Mouse (Mus musculus) bone marrow, adult 2 months (tissue): ENCODE measurements around the gene Dnpep. TPM values are rescaled to one million over a fixed set of nuclear protein-coding genes. Genes with fewer than 3 reads are reported as not detected.

ENCODE experiments used
- H3K27ac ChIP-seq: fragments of 200-500 bp; 2 replicates; pipeline ENCODE4 v1.5.1; 2012; ENCODE audit warnings: low read depth, mild to moderate bottlenecking, control low read depth, inconsistent platforms, low read length; ENCODE audit not compliant: control insufficient read depth, poor library complexity, insufficient read depth
- H3K4me1 ChIP-seq: fragments of 200-500 bp; 2 replicates; pipeline ENCODE4 v1.6.1; 2011; ENCODE audit warnings: low read length; ENCODE audit not compliant: control insufficient read depth, insufficient read depth
- H3K4me3 ChIP-seq: fragments of 200-500 bp; replicated peaks from 2 replicates; pipeline ENCODE3; 2011; ENCODE audit warnings: mild to moderate bottlenecking, low read depth, low read length, control low read depth; ENCODE audit not compliant: control insufficient read depth
- CTCF ChIP-seq: fragments of 200-500 bp; IDR thresholded peaks from 2 replicates; pipeline ENCODE4 v1.5.1; 2011; ENCODE audit warnings: low read length, control low read depth; ENCODE audit not compliant: control insufficient read depth, insufficient read depth
- POLR2A ChIP-seq: fragments of 200-500 bp; IDR thresholded peaks from 2 replicates; pipeline ENCODE4 v1.6.1; 2011; ENCODE audit warnings: low read depth, mild to moderate bottlenecking, control low read depth, low read length, borderline replicate concordance; ENCODE audit not compliant: control insufficient read depth
- WGBS: fragments of 180-500 bp; shearing (Covaris S2); methylation state at CpG from one replicate; pipeline ENCODE4 v1.1.7; 2018; 5-methylcytosine and 5-hydroxymethylcytosine counted together
- polyA plus RNA-seq: library from polyadenylated mRNA; stranded (reverse); fragments of >200 nt; gene quantifications from 2 replicates; pipeline ENCODE4 v1.2.4, GENCODE M21; 2011; ENCODE audit warnings: low replicate concordance; ENCODE audit not compliant: missing spikeins, insufficient read depth, insufficient read length

The Dnpep gene
- polyA plus RNA-seq, 1 experiment: 21.3 TPM

DNA sequence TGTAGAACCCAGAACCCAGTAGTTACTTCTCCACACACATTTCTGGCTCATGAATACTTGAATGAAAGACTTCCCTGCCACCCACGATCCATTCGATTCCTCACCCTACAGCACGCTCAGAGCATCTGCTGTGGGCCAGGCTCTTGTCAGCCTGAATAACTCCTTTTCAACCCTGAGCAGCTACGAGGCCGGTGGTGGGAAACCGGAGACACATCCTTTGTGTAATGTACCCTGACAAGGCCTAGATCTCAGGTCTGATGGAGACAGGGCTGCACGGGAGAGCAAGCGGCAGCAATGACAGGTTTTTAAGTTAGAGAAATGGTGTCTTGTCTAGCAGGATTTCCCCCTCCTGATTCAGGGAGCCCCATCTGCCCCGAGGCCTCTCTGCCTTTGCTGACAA is 21.5 kb upstream of the Dnpep start:
- Histone ChIP-seq H3K27ac (no peak overlapping the region), H3K4me3 (no peak overlapping the region), H3K4me1 (no peaks in the 10 kb centered on the region)
- 85% methylated on average over 9 of the region's 9 CpGs for WGBS
- TF ChIP-seq CTCF: no peak
- TF ChIP-seq POLR2A: no peak

- H3K27ac ChIP-seq: no peak overlapping the region
- TF ChIP-seq CTCF (no peak), POLR2A (no peak)
- 29% methylated on average over 11 of the region's 11 CpGs for WGBS
- no peak overlapping the region for H3K4me3 ChIP-seq
- no peaks in the 10 kb centered on the region for H3K4me1 ChIP-seq
Measured at GRCm38 (mm10) chr1:75338091-75338694, 20.4 kb upstream of the Dnpep start.

DNA sequence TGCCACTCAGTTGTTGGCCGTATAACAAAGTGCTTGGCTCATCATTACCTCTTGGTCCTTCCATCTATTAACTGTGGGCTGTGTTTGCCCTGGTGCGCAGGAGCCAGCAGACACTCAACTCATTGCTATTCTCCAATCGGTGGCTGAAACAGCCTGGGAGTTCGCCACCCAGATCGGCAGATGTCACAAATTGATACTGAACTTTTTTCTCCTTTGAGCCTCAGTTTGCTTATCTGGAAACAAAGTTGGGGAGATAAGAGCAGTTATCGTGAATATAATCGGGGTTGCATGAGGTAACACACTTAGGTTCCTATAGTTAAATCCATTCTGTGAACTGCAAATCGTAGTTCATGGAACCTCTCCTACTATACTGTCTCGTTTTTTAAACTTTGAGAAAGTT is 19.3 kb upstream of the Dnpep start:
- no peaks in the 10 kb centered on the region for H3K4me1 ChIP-seq
- TF ChIP-seq CTCF (no peak), POLR2A (no peak)
- WGBS: 67% methylated on average over 9 of the region's 9 CpGs
- no peak overlapping the region for H3K4me3 ChIP-seq
- H3K27ac ChIP-seq: no peak overlapping the region

DNA sequence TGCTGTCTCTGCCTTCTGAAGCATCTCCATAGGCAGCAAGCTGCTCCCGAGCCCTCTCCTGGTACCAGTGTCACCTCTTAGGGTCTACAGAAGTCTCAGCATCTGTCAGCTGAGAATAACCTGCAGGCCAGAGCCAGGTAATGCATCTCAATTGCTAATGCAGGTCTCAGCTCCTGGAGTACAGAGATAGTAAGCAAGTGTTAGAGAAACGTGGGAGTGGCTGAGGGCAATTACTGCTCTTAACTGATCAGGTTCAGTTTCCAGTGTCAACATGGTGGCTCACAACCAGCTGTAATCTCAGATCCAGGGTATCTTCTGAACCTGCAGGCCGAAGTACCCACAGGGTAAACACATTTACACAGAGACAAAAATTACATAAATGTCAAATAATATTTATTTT is 18.7 kb upstream of the Dnpep start:
- Histone ChIP-seq H3K27ac (no peak overlapping the region), H3K4me3 (no peak overlapping the region), H3K4me1 (no peaks in the 10 kb centered on the region)
- TF ChIP-seq POLR2A (no peak), CTCF (no peak)
- 67% methylated on average over 3 of the region's 3 CpGs for WGBS

GRCm38 (mm10) chr1:75331271-75331670 is 13.5 kb upstream of the Dnpep start:
- no peak overlapping the region for H3K4me3 ChIP-seq
- TF ChIP-seq CTCF (no peak), POLR2A (no peak)

GRCm38 (mm10) chr1:75327461-75327860 is 9.7 kb upstream of the Dnpep start:
- no peak for TF ChIP-seq POLR2A
- TF ChIP-seq CTCF: no peak
- Histone ChIP-seq H3K27ac (no peak overlapping the region), H3K4me1 (no peaks in the 10 kb centered on the region), H3K4me3 (no peak overlapping the region)

More at GRCm38 (mm10) chr1:75331271-75331670, 13.5 kb upstream of the Dnpep start:
- Histone ChIP-seq H3K4me1 (no peaks in the 10 kb centered on the region), H3K27ac (no peak overlapping the region)
- 71% methylated on average over 1 of the region's 1 CpGs for WGBS

- TF ChIP-seq CTCF (no peak), POLR2A (no peak)
- Histone ChIP-seq H3K4me1 (no peaks in the 10 kb centered on the region), H3K4me3 (no peak overlapping the region), H3K27ac (no peak overlapping the region)
- 88% methylated on average over 10 of the region's 10 CpGs for WGBS
Measured at GRCm38 (mm10) chr1:75319166-75319565, 1.4 kb upstream of the Dnpep start.

GRCm38 (mm10) chr1:75318736-75319135 is 946 bp upstream of the Dnpep start:
- no peak for TF ChIP-seq POLR2A
- TF ChIP-seq CTCF: no peak
- H3K27ac ChIP-seq: no peak overlapping the region
- H3K4me1 ChIP-seq: no peaks in the 10 kb centered on the region
- no peak overlapping the region for H3K4me3 ChIP-seq
- 88% methylated on average over 4 of the region's 4 CpGs for WGBS

DNA sequence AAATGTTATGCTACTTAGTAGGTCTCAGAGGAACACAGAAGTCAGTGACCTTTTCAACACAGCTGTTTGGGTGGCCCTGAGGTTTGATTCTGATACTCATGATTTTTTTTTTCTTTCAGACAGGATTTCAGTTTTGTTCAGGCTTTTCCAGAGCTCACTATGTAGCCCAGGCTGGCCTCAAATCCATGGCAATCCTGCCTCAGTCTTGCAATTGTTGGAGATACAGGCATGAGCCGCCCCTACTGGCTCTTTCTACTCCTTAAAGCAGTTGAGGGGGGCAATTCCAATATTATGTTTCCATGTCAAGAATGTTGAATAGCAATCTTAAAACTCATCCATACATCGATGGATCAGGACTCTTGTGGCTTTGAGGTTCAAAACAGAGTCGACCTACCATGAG is 511 bp upstream of the Dnpep start:
- TF ChIP-seq CTCF (no peak), POLR2A (no peak)
- WGBS: 65% methylated on average over 3 of the region's 3 CpGs
- Histone ChIP-seq H3K27ac (no peak overlapping the region), H3K4me1 (no peaks in the 10 kb centered on the region), H3K4me3 (no peak overlapping the region)
